Mouse (Mus musculus) C2C12 (cell line): ENCODE data around the gene Sc5d. TPM values are rescaled to one million over a fixed set of nuclear protein-coding genes. Genes with fewer than 3 reads are reported as not detected.

ENCODE experiments used
- H3K27me3 ChIP-seq: one replicate; pipeline ENCODE4 v1.6.1; 2011; ENCODE audit not compliant: control insufficient read depth, insufficient read depth, insufficient read length
- H3K36me3 ChIP-seq: one replicate; pipeline ENCODE4 v1.6.1; 2011; ENCODE audit not compliant: control insufficient read depth, insufficient read depth
- H3K4me3 ChIP-seq: one replicate; pipeline ENCODE4 v1.5.1; 2011; ENCODE audit warnings: mild to moderate bottlenecking, control low read depth; ENCODE audit not compliant: poor library complexity, insufficient read depth, severe bottlenecking
- H3K79me2 ChIP-seq: one replicate; pipeline ENCODE4 v1.6.1; 2011; ENCODE audit not compliant: control insufficient read depth, insufficient read depth
- H3K79me3 ChIP-seq: one replicate; pipeline ENCODE4 v1.6.1; 2011; ENCODE audit warnings: low read depth, control low read depth
- H3ac ChIP-seq: one replicate; pipeline ENCODE3; 2011; ENCODE audit warnings: low read depth; ENCODE audit not compliant: control insufficient read depth, insufficient read length
- CEBPB ChIP-seq: IDR thresholded peaks from one replicate; pipeline ENCODE4 v1.6.1; 2011; ENCODE audit warnings: low read depth, mild to moderate bottlenecking, control low read depth, moderate library complexity
- CTCF ChIP-seq: IDR thresholded peaks from one replicate; pipeline ENCODE4 v1.5.1; 2011; ENCODE audit not compliant: control insufficient read depth, insufficient read depth, insufficient read length
- FOSL1 ChIP-seq: IDR thresholded peaks from one replicate; pipeline ENCODE4 v1.8.0; 2011; ENCODE audit warnings: mild to moderate bottlenecking, low read length; ENCODE audit not compliant: poor library complexity, insufficient read depth, severe bottlenecking
- MAX ChIP-seq: IDR thresholded peaks from one replicate; pipeline ENCODE4 v1.6.1; 2011; ENCODE audit warnings: mild to moderate bottlenecking, control low read depth
- MYOD1 ChIP-seq: IDR thresholded peaks from one replicate; pipeline ENCODE4 v1.6.1; 2011; ENCODE audit warnings: low read depth; ENCODE audit not compliant: control insufficient read depth, insufficient read length
- MYOG ChIP-seq: IDR thresholded peaks from one replicate; pipeline ENCODE4 v1.6.1; 2011; ENCODE audit not compliant: control insufficient read depth, insufficient read length; ENCODE audit errors: extremely low read depth
- USF1 ChIP-seq: IDR thresholded peaks from one replicate; pipeline ENCODE4 v1.6.1; 2011; ENCODE audit warnings: low read depth, mild to moderate bottlenecking, control low read depth, moderate library complexity
- polyA plus RNA-seq: library from polyadenylated mRNA; unstranded; fragments of >200 nt; fragmentation: generic; extraction: Trizol; gene quantifications from one replicate; pipeline ENCODE4 v1.2.1, GENCODE M21; 2012; ENCODE audit warnings: missing spikeins

The Sc5d gene
- polyA plus RNA-seq, 1 experiment: 17.1 TPM

GRCm38 (mm10) chr9:42294131-42294530, 30.1 kb upstream of the Sc5d start:
- Histone ChIP-seq H3K79me2 (no peaks in the 10 kb centered on the region), H3K79me3 (no peaks in the 10 kb centered on the region), H3K4me3 (no peak overlapping the region), H3K27me3 (peaks cover 23% of the 10 kb centered on the region), H3K36me3 (no peaks in the 10 kb centered on the region), H3ac (no peak overlapping the region)
- no peak for TF ChIP-seq MYOD1
- TF ChIP-seq MAX: no peak
- TF ChIP-seq CTCF: no peak
- TF ChIP-seq USF1: no peak
- TF ChIP-seq MYOG: no peak
- TF ChIP-seq FOSL1: no peak
- no peak for TF ChIP-seq CEBPB

- Histone ChIP-seq H3K4me3 (no peak overlapping the region), H3K36me3 (no peaks in the 10 kb centered on the region), H3K79me2 (no peaks in the 10 kb centered on the region), H3ac (no peak overlapping the region), H3K27me3 (peaks cover 23% of the 10 kb centered on the region), H3K79me3 (no peaks in the 10 kb centered on the region)
- no peak for TF ChIP-seq USF1
- no peak for TF ChIP-seq CTCF
- no peak for TF ChIP-seq CEBPB
- no peak for TF ChIP-seq MAX
- no peak for TF ChIP-seq MYOD1
- no peak for TF ChIP-seq MYOG
- no peak for TF ChIP-seq FOSL1
Measured at GRCm38 (mm10) chr9:42293596-42293995, 29.5 kb upstream of the Sc5d start.

GRCm38 (mm10) chr9:42293051-42293450, 29.0 kb upstream of the Sc5d start:
- H3K79me3 ChIP-seq: no peaks in the 10 kb centered on the region
- H3K4me3 ChIP-seq: no peak overlapping the region
- no peaks in the 10 kb centered on the region for H3K36me3 ChIP-seq
- H3K27me3 ChIP-seq: peaks cover 23% of the 10 kb centered on the region
- H3ac ChIP-seq: no peak overlapping the region
- TF ChIP-seq MYOD1: no peak
- no peak for TF ChIP-seq USF1
- no peak for TF ChIP-seq CTCF
- no peaks in the 10 kb centered on the region for H3K79me2 ChIP-seq

- Histone ChIP-seq H3K36me3 (no peaks in the 10 kb centered on the region), H3K4me3 (no peak overlapping the region), H3ac (no peak overlapping the region), H3K79me3 (no peaks in the 10 kb centered on the region), H3K79me2 (no peaks in the 10 kb centered on the region), H3K27me3 (no peaks in the 10 kb centered on the region)
- TF ChIP-seq MYOD1: no peak
- TF ChIP-seq FOSL1: no peak
- no peak for TF ChIP-seq CTCF
- TF ChIP-seq USF1: no peak
- TF ChIP-seq CEBPB: no peak
- no peak for TF ChIP-seq MAX
- TF ChIP-seq MYOG: no peak
Measured at GRCm38 (mm10) chr9:42279676-42280075, 15.6 kb upstream of the Sc5d start.

GRCm38 (mm10) chr9:42278046-42278445, 14.0 kb upstream of the Sc5d start:
- Histone ChIP-seq H3ac (no peak overlapping the region), H3K27me3 (no peaks in the 10 kb centered on the region), H3K79me2 (no peaks in the 10 kb centered on the region), H3K36me3 (no peaks in the 10 kb centered on the region), H3K4me3 (no peak overlapping the region), H3K79me3 (no peaks in the 10 kb centered on the region)
- no peak for TF ChIP-seq FOSL1
- no peak for TF ChIP-seq MYOG
- TF ChIP-seq USF1: no peak
- no peak for TF ChIP-seq CEBPB
- TF ChIP-seq MAX: no peak
- TF ChIP-seq MYOD1: no peak
- TF ChIP-seq CTCF: no peak

GRCm38 (mm10) chr9:42277606-42278005, 13.6 kb upstream of the Sc5d start:
- H3K79me3 ChIP-seq: no peaks in the 10 kb centered on the region
- no peaks in the 10 kb centered on the region for H3K27me3 ChIP-seq
- H3ac ChIP-seq: no peak overlapping the region
- H3K36me3 ChIP-seq: no peaks in the 10 kb centered on the region
- no peaks in the 10 kb centered on the region for H3K79me2 ChIP-seq
- TF ChIP-seq FOSL1 (no peak), CTCF (no peak), MAX (no peak), CEBPB (no peak), MYOG (no peak), USF1 (no peak), MYOD1 (no peak)
- H3K4me3 ChIP-seq: no peak overlapping the region
